Mouse (Mus musculus) frontal cortex, postnatal 10 days (tissue): ENCODE data around the gene Tns3.
A peak's percentile ranks its signal among the peaks of the same experiment; 100 is the strongest.
"Not testable (repeated sequence)": the region's sequence is repeated elsewhere in the genome, so short reads cannot be mapped to it uniquely, and the experiment has no call there.

Experiments used
- DNase-seq, 2 experiments: peaks; one replicate each; pipeline ENCODE4 v3.0.0; 2022; ENCODE audit warnings: low spot score in 2 of 2, mixed read lengths in 1 of 2

The Tns3 gene

GRCm38 (mm10) chr11:8622668-8623067 lies 41.7 kb downstream of the Tns3 start:
- DNase-seq: no peak

- not testable (repeated sequence) for DNase-seq
These were observed 45.2 kb downstream of the Tns3 start for GRCm38 (mm10) chr11:8619111-8619510.

DNA sequence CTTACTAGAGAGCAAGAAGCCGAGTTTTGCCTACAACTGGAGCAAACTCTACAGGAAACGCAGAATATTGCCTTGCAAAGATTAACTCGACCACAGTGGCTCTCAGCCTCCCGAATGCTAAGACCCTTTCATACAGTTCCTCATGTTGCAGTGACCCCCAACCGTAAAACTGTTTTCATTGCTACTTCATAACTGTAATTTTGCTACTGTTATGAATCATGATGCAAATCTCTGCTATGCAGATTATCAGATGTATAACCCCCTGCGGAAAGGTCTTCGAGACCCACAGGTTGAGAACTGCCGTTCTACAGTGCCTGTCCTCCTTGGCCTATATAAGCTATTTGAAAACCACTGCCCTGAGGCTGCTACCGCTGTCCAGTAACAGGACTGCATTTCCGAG lies 46.0 kb downstream of the Tns3 start:
- DNase-seq: no peak

DNA sequence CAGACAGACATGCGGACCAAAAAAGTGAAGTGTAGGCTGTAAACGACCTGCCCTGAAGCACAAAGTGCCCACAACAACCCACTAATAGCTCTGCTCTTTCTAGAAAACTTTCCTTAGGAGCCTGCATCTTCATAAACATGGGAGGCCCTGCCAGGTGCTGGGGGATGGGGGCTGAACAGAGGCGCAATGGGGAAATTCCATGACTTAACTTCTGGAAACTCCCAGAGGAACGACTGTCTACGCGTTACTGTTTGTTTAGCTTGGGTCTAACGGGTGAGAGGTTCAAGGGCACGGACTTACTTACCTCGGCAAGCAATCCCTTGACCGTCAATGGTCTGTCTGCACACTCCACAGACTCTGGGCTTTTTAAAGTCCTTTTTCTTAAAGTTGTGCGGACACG lies 48.9 kb downstream of the Tns3 start:
- DNase-seq: no peak

- DNase-seq: no peak
These were observed 53.9 kb downstream of the Tns3 start for GRCm38 (mm10) chr11:8610456-8610855.

DNA sequence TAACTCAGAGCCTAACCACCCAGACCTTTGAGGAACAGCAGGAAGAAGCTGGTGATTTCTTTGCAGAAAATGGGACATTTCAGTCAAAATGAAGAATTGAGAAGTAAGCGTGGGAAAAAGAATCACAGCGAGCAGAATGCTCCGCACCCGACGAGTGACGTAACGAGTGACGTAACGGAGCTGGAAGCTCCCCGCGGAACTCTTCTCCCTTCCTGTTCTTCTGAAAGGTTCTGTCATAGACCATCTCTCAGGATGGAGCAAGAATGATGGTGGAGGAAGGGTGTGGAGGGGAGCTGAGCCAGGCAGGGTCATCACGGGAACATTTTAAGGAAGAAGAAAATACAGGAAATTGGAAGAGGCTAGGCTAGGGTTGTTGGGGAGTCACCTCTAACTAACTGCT lies 54.5 kb downstream of the Tns3 start:
- no peak for DNase-seq

- no peak for DNase-seq
These were observed 57.2 kb downstream of the Tns3 start for GRCm38 (mm10) chr11:8607123-8607522.

GRCm38 (mm10) chr11:8604789-8605569 lies 59.4 kb downstream of the Tns3 start:
- DNase-seq: no peak

- DNase-seq: no peak
These were observed 61.7 kb downstream of the Tns3 start for GRCm38 (mm10) chr11:8602606-8603005.

GRCm38 (mm10) chr11:8601411-8601821 lies 62.9 kb downstream of the Tns3 start:
- DNase-seq: no peak

DNA sequence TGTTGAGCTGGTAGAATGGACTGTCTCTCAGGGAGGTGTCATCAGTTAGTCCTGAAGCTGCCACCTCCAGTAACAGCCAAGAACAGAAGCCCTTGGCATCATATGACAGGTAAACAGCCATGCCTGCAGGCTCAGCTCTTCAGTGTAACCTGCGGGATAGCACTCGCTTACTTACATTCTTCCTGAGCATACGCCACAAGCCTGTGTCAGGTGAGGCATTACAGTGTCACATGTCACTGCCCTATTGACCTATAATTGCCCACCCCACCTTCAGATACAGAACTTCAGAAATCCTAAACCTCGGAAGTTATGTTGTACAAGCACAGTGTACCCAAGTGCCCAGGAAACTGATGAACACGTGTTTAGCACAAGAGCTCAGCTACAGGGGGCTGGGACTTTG lies 68.7 kb downstream of the Tns3 start:
- no peak for DNase-seq

GRCm38 (mm10) chr11:8593172-8593571 lies 71.2 kb downstream of the Tns3 start:
- DNase-seq: no peak

DNA sequence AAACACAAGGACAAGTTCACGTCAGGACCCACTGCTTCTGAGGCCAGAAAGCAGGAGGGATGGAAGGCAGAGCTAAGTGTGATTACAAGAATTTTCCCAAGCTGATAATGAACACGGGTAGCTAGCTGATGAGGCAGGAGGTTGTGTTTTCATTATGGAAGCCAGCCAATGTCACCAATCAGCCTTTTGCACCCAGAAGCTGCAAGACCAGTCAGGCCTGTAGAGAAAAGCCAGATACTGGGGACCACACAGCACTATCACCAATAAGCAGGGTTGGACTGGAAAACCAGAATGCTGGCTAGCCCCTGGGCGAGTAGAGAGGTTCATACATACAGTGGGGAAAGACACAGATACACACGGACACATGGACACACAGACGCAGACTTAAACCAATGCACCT lies 73.1 kb downstream of the Tns3 start:
- no peak for DNase-seq

DNA sequence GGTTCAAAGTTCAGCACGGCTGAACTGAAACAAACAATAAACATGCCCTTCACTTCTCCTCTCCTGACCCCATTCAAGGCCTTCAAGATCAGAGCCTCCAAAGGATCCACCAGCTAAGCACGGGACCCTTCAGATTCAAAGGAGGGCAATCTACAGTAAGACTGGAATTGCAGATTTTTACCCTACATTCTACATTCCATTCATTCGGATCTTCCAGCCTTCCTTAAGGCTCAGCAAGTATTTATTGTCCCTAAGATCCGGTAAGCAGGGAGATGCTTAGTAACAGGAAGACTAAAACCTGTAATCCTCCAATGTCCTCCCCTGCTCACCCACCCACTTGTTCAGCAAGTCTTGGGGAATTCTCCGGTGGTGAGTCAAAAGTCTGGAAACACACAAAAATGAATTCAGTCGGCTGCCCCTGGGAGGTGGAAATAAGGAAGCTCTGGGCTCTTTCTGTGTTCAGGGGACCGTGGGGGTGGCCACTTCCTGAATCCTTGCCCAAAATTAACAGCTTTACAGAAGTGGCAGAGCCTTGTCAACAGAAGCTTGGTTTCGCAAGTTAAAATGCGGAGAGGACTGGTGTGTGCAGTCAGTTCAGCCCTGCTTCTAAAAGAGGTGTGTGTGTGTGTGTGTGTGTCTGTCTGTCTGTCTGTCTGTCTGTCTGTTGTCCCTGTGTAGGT lies 75.0 kb downstream of the Tns3 start:
- peak; percentile 19 to 56 for DNase-seq

DNA sequence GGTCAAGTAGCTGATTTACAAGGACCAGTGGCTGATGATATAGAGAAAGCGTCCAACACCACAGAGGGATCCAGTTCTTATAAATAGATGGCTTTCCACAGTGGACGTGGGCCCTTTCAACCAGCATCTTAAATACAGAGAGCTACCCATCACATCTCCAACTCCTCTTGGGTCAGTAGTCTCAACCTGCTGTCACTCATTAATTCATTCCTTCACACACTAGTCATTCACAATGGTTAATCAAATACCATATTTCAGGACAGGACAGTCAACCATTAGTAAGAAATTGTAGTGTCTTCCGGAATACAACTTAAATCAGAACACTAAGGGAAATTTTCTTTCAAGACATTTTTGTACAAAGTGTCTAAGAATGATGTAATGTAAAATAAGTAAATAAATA lies 76.4 kb downstream of the Tns3 start:
- no peak for DNase-seq

DNA sequence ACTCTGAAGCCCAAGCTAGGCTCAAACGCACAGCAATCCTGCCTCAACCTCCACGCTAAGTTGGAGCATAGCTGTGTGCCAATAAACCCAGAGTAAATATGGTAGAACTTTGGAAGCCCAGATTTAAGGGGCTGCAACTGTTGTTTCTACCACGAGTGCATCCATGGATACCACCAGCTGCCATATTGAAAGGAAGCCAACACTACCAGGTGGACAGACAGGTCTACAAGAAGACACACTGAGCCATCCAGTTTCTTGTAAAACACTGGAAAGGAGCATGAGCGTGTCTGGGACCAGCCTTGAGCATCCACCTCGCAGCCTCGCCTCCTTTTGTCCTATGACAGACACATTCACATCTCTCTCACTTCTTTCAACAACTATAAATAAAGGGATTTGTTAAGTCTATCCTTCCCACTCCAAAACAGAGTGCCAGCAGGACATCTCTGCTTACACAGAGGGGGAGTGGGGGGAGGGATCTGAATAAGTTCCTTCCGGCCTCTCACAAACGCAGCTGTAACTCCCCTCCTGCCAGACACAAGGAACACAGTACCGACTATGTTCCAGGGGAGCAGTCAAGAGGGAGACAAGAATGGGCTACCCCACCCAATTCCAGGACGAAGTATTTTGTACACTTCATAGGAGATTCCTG lies 77.2 kb downstream of the Tns3 start:
- DNase-seq: no peak

GRCm38 (mm10) chr11:8586374-8586773 lies 78.0 kb downstream of the Tns3 start:
- no peak for DNase-seq

GRCm38 (mm10) chr11:8585686-8586085 lies 78.6 kb downstream of the Tns3 start:
- DNase-seq: no peak

DNA sequence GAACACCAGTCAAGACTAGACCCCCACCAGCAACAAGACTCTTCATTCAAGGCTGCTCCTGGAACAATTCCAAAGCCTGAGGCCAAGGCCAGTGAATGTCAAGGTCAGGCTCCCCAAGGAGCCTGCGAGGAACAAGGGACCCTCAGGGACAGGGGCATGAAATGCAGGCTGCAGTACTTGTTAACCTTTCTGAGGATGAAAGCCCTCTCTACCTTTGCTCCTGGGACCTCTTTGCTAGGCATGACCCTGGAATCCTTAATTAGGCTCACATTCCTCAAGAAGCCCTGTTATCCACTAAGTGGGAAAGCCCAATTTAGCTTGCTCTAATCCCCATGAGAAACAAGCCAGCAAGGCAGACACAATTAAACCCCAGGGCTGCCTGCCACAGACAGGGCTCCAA lies 79.4 kb downstream of the Tns3 start:
- no peak for DNase-seq

GRCm38 (mm10) chr11:8584307-8584706 lies 80.0 kb downstream of the Tns3 start:
- no peak for DNase-seq

- DNase-seq: no peak
These were observed 81.2 kb downstream of the Tns3 start for GRCm38 (mm10) chr11:8583137-8583536.

DNA sequence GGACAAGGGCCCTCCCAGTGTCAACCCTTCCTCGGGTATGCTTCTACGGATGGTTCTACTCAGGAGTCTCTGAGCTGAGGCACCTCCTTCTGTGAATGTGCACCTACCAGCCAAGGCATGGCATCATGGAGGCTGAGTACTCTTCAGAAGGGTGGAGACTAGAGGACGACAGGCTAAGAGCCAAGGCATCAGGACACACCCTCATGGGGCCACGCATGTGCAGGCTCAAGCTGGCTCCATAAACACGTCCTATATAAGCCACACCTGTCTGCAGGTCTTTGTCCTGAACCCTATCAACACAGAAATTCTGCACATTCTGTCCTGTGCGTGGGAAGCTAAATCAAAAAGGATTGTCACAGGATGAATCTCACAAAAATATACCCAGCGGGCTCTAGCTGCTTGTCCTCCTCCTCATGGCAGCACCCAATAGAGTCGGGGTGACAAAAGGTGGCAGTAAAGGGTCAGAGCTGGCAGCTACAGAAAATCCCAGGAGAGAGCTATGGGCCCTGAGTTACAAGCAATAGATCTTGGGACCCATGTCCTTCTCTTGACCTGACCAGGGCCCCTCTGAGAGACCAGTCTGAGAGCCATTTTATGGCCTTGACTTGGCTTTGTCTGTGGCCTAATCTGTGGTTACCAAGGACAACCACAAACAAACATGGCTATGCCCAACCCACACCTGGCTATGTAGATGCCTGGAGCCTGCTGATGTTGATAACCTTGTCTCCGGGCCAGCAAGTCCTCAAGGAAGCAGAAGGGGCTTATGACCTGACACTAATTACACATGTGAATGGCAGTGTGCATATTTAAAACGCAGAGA lies 82.0 kb downstream of the Tns3 start:
- no peak for DNase-seq
